Mouse (Mus musculus) erythroblast, embryonic 14.5 days (primary cell): Measurements from ENCODE around the gene Gnaz.

Experiments used
- GATA1 ChIP-seq: IDR thresholded peaks from 2 replicates; pipeline ENCODE4 v1.6.1; 2012; ENCODE audit warnings: low read length, inconsistent platforms, mixed read lengths
- TAL1 ChIP-seq: IDR thresholded peaks from 3 replicates; pipeline ENCODE4 v1.6.1; 2012; ENCODE audit warnings: low read length, inconsistent platforms, mixed read lengths

- TF ChIP-seq GATA1 (no peak), TAL1 (no peak)
Measured at GRCm38 (mm10) chr10:74925324-74925723, 41.7 kb upstream of the Gnaz start.
